30 mouse cellular contexts compared by ENCODE assay signal in the genomic region with DNA sequence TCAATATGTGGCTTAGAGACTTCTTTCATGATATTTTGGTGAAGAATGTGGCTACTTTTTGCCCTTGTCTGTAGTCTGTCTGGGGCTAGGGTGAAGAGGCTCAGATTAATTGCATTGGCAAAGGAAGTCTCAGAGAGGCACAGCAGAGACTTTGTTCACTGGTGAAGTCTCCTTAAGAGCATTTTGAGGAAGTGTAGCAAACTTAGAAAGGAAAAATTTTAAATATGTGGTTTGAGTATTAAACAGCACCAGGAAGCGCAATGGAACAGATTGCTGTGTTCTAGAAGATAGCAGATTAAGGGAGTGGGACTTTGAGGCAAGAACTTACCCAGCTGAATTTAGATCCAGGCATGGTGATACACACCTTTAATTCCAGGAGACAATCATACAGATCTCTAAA. TPM values are rescaled to one million over a fixed set of nuclear protein-coding genes. Genes with fewer than 3 reads are reported as not detected.
DNase-seq lines count a peak whose midpoint lies in the region; ATAC-seq and TF ChIP-seq lines count a peak whose summit lies in the region.
"Had no signal": no experiment of that assay in that cellular context is flagged by ENCODE, and none has a peak within 500 bp of the region (broad histone marks: within the 10 kb centered on the region; RNA-seq: fewer than 3 reads in every experiment).

No protein-coding gene starts in this region.

- WGBS in midbrain, embryonic 14.5 days: 95% methylated on average over 1 of the region's 1 CpGs

- no peaks in the 10 kb centered on the region for H3K4me1 ChIP-seq in MEL (ENCODE audit: control insufficient read depth in 1 of 2, insufficient read depth in 2 of 2, low read length in 2 of 2)
- no peaks in the 10 kb centered on the region for H3K4me1 ChIP-seq in midbrain, embryonic 14.5 days (ENCODE audit: control insufficient read depth, insufficient read depth, low read length)
- H3K4me1 ChIP-seq: embryonic facial prominence, embryonic 12.5 days; embryonic facial prominence, embryonic 15.5 days; forebrain, embryonic 12.5 days; heart, embryonic 15.5 days had no signal

- no peak for TF ChIP-seq EP300 in MEL (IDR thresholded peaks at IDR 0.05; ENCODE audit: low read depth in 1 of 2, low read length in 2 of 2)

- TF ChIP-seq POLR2A in MEL (IDR thresholded peaks at IDR 0.05; ENCODE audit: control insufficient read depth in 1 of 2, insufficient read depth in 1 of 2, low read depth in 1 of 2, low read length in 2 of 2, poor library complexity in 1 of 2): no peak

- H3K27me3 ChIP-seq in MEL (ENCODE audit: control insufficient read depth in 1 of 2, insufficient read depth in 2 of 2, low read length in 2 of 2): no peaks in the 10 kb centered on the region
- H3K27me3 ChIP-seq in midbrain, embryonic 14.5 days (ENCODE audit: control insufficient read depth, insufficient read depth, low read length): no peaks in the 10 kb centered on the region
- H3K27me3 ChIP-seq: embryonic facial prominence, embryonic 12.5 days; embryonic facial prominence, embryonic 15.5 days; forebrain, embryonic 12.5 days; heart, embryonic 15.5 days; Patski had no signal

- no peaks in the 10 kb centered on the region for H3K36me3 ChIP-seq in MEL (ENCODE audit: control insufficient read depth in 1 of 2, insufficient read depth in 2 of 2, low read length in 2 of 2)
- no peaks in the 10 kb centered on the region for H3K36me3 ChIP-seq in midbrain, embryonic 14.5 days (ENCODE audit: control insufficient read depth, insufficient read depth, low read length)
- H3K36me3 ChIP-seq: embryonic facial prominence, embryonic 12.5 days; embryonic facial prominence, embryonic 15.5 days; forebrain, embryonic 12.5 days; heart, embryonic 15.5 days had no signal

- no peak for TF ChIP-seq RAD21 in MEL (IDR thresholded peaks at IDR 0.05; ENCODE audit: low read depth, low read length)

- no peak for TF ChIP-seq CTCF in MEL (IDR thresholded peaks at IDR 0.05 in 2 of 3, conservative IDR thresholded peaks at IDR 0.05 in 1 of 3; ENCODE audit: control insufficient read depth in 1 of 3, insufficient read depth in 1 of 3, low read depth in 2 of 3, low read length in 3 of 3, poor library complexity in 1 of 3, severe bottlenecking in 1 of 3)

- peak; percentile 84 to 94; a peak in 3 of 4 replicates for ATAC-seq in hematopoietic stem cell, adult 5-6 weeks (replicated peaks in 1 of 2; ENCODE audit: insufficient read depth in 1 of 2, low FRiP score in 2 of 2, low TSS enrichment in 1 of 2, low read depth in 1 of 2, poor library complexity in 2 of 2, severe bottlenecking in 2 of 2)
- peak; percentile 65; the same call in 1 of the 2 replicates for ATAC-seq in megakaryocyte progenitor cell, adult 5-6 weeks (replicated peaks; ENCODE audit: poor library complexity)
- ATAC-seq in midbrain, embryonic 14.5 days (ENCODE audit: low FRiP score, low TSS enrichment): no peak
- ATAC-seq: CD4-positive, CD25-positive, alpha-beta regulatory T cell, adult 4 months; forebrain, embryonic 16.5 days; hindbrain, postnatal 0 days; inflammation-experienced regulatory T-cells, adult 6 months; Patski had no signal

- H3K4me3 ChIP-seq in MEL (ENCODE audit: control insufficient read depth in 1 of 2, insufficient read depth in 1 of 2, low read depth in 2 of 2, low read length in 2 of 2): no peak overlapping the region
- no peak overlapping the region for H3K4me3 ChIP-seq in midbrain, embryonic 14.5 days (replicated peaks; ENCODE audit: low read depth, low read length)
- H3K4me3 ChIP-seq: embryonic facial prominence, embryonic 12.5 days; embryonic facial prominence, embryonic 15.5 days; erythroblast, embryonic 14.5 days; forebrain, embryonic 12.5 days; heart, embryonic 15.5 days had no signal

- H3K9ac ChIP-seq in MEL (ENCODE audit: control insufficient read depth, low read depth, low read length, poor library complexity, severe bottlenecking): no peak overlapping the region
- no peak overlapping the region for H3K9ac ChIP-seq in midbrain, embryonic 14.5 days (replicated peaks; ENCODE audit: low read length)
- H3K9ac ChIP-seq: embryonic facial prominence, embryonic 12.5 days; embryonic facial prominence, embryonic 15.5 days; forebrain, embryonic 12.5 days; heart, embryonic 15.5 days; hindbrain, embryonic 14.5 days had no signal

- no peaks in the 10 kb centered on the region for H3K79me2 ChIP-seq in MEL (ENCODE audit: control insufficient read depth, insufficient read depth, low read length, poor library complexity)

- H3K4me2 ChIP-seq in midbrain, embryonic 14.5 days (ENCODE audit: low read length): no peak overlapping the region
- H3K4me2 ChIP-seq: embryonic facial prominence, embryonic 12.5 days; embryonic facial prominence, embryonic 15.5 days; forebrain, embryonic 12.5 days; heart, embryonic 11.5 days; heart, embryonic 15.5 days; hindbrain, embryonic 14.5 days had no signal

- DNase-seq in 416B (ENCODE audit: low read depth) (peak; percentile 35), MEL (ENCODE audit: low read depth, low spot score) (peak; percentile 19)
- DNase-seq in midbrain, embryonic 14.5 days: no peak
- DNase-seq in adrenal gland, adult 8-10 months: no peak
- no peak for DNase-seq in heart, adult 18-20 months
- DNase-seq: adrenal gland, postnatal 14 days; cerebellum, adult 11-12 months; cerebellum, adult 8-10 months; cerebellum, postnatal 10 days; cerebellum, postnatal 36 days; gastrocnemius, postnatal 10 days; gastrocnemius, postnatal 36 days; heart, postnatal 10 days; heart, postnatal 36 days; kidney, adult 18-20 months had no signal

- H3K27ac ChIP-seq in MEL (ENCODE audit: control insufficient read depth, low read depth, low read length): no peak overlapping the region
- no peak overlapping the region for H3K27ac ChIP-seq in midbrain, embryonic 14.5 days (replicated peaks; ENCODE audit: low read depth, low read length)
- H3K27ac ChIP-seq: embryonic facial prominence, embryonic 12.5 days; embryonic facial prominence, embryonic 15.5 days; forebrain, embryonic 12.5 days; heart, embryonic 15.5 days; hindbrain, embryonic 14.5 days; hindbrain, postnatal 0 days had no signal

- H3K9me3 ChIP-seq in MEL (replicated peaks; ENCODE audit: insufficient read depth, low read length): no peaks in the 10 kb centered on the region
- no peaks in the 10 kb centered on the region for H3K9me3 ChIP-seq in midbrain, embryonic 14.5 days (ENCODE audit: control insufficient read depth, low read length)
- H3K9me3 ChIP-seq: embryonic facial prominence, embryonic 12.5 days; embryonic facial prominence, embryonic 15.5 days; forebrain, embryonic 12.5 days; heart, embryonic 15.5 days had no signal

TF ChIP-seq in MEL, 35 proteins besides CTCF, POLR2A, EP300 and RAD21:
- TF ChIP-seq USF2 (IDR thresholded peaks at IDR 0.05; ENCODE audit: borderline replicate concordance in 1 of 2, insufficient read depth in 1 of 2, low read depth in 1 of 2, low read length in 2 of 2) (no peak), KAT2A (conservative IDR thresholded peaks at IDR 0.05; ENCODE audit: low read depth, low read length) (no peak), GABPA (IDR thresholded peaks at IDR 0.05; ENCODE audit: low read depth, low read length) (no peak)

RNA-seq across cellular contexts. Expression of gene Casp12, which starts 11.8 kb away (rescaled TPM):
- not detected in 2 replicates for total RNA-seq in MEL (2012; rRNA removed)
- polyA plus RNA-seq in MEL (2012; ENCODE audit: insufficient read depth in 1 of 2, insufficient read length in 2 of 2, low read depth in 1 of 2, low replicate concordance in 2 of 2, missing spikeins in 1 of 2): not detected
- 25.7 and 36.8 TPM in 2 replicates for total RNA-seq in hematopoietic stem cell, adult 5-6 weeks (2017)
- total RNA-seq in megakaryocyte progenitor cell, adult 5-6 weeks (2015): 2.4 and 3.4 TPM in 2 replicates
- total RNA-seq in megakaryocyte progenitor cell, adult 5-6 weeks (2017): 1.2 and 1.9 TPM in 2 replicates
- 0.62 TPM in 1 of 2 replicates, not detected in the other for polyA plus RNA-seq in midbrain, embryonic 14.5 days (2014; fragmentation: Nextera tagmentation; extraction: Ambion mirVana)
- total RNA-seq in adrenal gland, adult 8-10 months (2022): 10 to 100 TPM; 55.2 to 61.0 (median 59.5) TPM
- 1 to 10 TPM; 3.9 to 4.4 TPM for total RNA-seq in heart, adult 18-20 months (2021)
- polyA plus RNA-seq: erythroblast, embryonic 14.5 days; forebrain, embryonic 12.5 days; forebrain, embryonic 16.5 days; hindbrain, embryonic 11.5 days; inflammation-experienced regulatory T-cells, adult 6 months had no signal

RNA-seq across cellular contexts. Expression of gene Casp4, which starts 24.8 kb away (rescaled TPM):
- 0.62 and 1.1 TPM in 2 replicates for total RNA-seq in MEL (2012; rRNA removed)
- under 1 TPM in 1 of 2 experiments, not detected in 1; 0.11 TPM for polyA plus RNA-seq in MEL (2012; ENCODE audit: insufficient read depth in 1 of 2, insufficient read length in 2 of 2, low read depth in 1 of 2, low replicate concordance in 2 of 2, missing spikeins in 1 of 2)
- total RNA-seq in hematopoietic stem cell, adult 5-6 weeks (2017): 40.0 and 55.5 TPM in 2 replicates
- total RNA-seq in megakaryocyte progenitor cell, adult 5-6 weeks (2015): 34.0 and 34.4 TPM in 2 replicates
- 16.9 and 22.8 TPM in 2 replicates for total RNA-seq in megakaryocyte progenitor cell, adult 5-6 weeks (2017)
- 0.58 TPM in 1 of 2 replicates, not detected in the other for polyA plus RNA-seq in midbrain, embryonic 14.5 days (2014; fragmentation: Nextera tagmentation; extraction: Ambion mirVana)
- 1 to 10 TPM; 4.6 to 8.6 (median 5.0) TPM for total RNA-seq in adrenal gland, adult 8-10 months (2022)
- 1 to 10 TPM; 3.0 TPM for total RNA-seq in heart, adult 18-20 months (2021)
- polyA plus RNA-seq: erythroblast, embryonic 14.5 days had no signal

RNA-seq across cellular contexts. Expression of gene Casp1, which starts 35.1 kb away (rescaled TPM):
- total RNA-seq in MEL (2012; rRNA removed): 0.73 and 1.4 TPM in 2 replicates
- polyA plus RNA-seq in MEL (2012; ENCODE audit: insufficient read depth in 1 of 2, insufficient read length in 2 of 2, low read depth in 1 of 2, low replicate concordance in 2 of 2, missing spikeins in 1 of 2): under 1 TPM in 1 of 2 experiments, not detected in 1; 0.17 TPM
- total RNA-seq in hematopoietic stem cell, adult 5-6 weeks (2017): 59.0 and 89.2 TPM in 2 replicates
- total RNA-seq in megakaryocyte progenitor cell, adult 5-6 weeks (2015): 97.7 and 107 TPM in 2 replicates
- total RNA-seq in megakaryocyte progenitor cell, adult 5-6 weeks (2017): 69.5 and 78.8 TPM in 2 replicates
- 0.24 and 0.88 TPM in 2 replicates for polyA plus RNA-seq in midbrain, embryonic 14.5 days (2014; fragmentation: Nextera tagmentation; extraction: Ambion mirVana)
- total RNA-seq in adrenal gland, adult 8-10 months (2022): 1 to 10 TPM; 3.9 to 7.0 (median 4.6) TPM
- 1 to 10 TPM; 1.5 to 1.6 TPM for total RNA-seq in heart, adult 18-20 months (2021)
- total RNA-seq: hindbrain, postnatal 0 days had no signal
- polyA plus RNA-seq: erythroblast, embryonic 14.5 days had no signal

Comparison
In these comparisons a context has a peak if more than half of its experiments do, and no peak if none do; other contexts are left out.
1. DNase-seq: peak in 416B (single experiment) and MEL (single experiment); none in midbrain, embryonic 14.5 days (single experiment), adrenal gland, adult 8-10 months (single experiment) and heart, adult 18-20 months (0 of 2).